Mouse (Mus musculus) limb, embryonic 14.5 days (tissue): ENCODE data around the gene Nudt3. TPM values are rescaled to one million over a fixed set of nuclear protein-coding genes. Genes with fewer than 3 reads are reported as not detected.
A peak's percentile ranks its signal among the peaks of the same experiment; 100 is the strongest.

Experiments
- ATAC-seq: fragments of 200-750 bp; cut with Nextera tagmentation; 2 replicates; pipeline ENCODE4 v1.8.0; 2017; ENCODE audit warnings: low read depth, moderate number of reproducible peaks, moderate TSS enrichment; ENCODE audit not compliant: low FRiP score
- DNase-seq: peaks from one replicate; pipeline ENCODE4 v3.0.0-alpha.2; 2015; ENCODE audit warnings: low spot score
- H3K27ac ChIP-seq: fragments of 300-500 bp; sonication (generic); replicated peaks from 2 replicates; pipeline ENCODE4 v1.5.1; 2014; ENCODE audit warnings: low read depth, mild to moderate bottlenecking, low read length, moderate library complexity, mixed read lengths
- H3K27me3 ChIP-seq: fragments of 300-500 bp; sonication (generic); 2 replicates; pipeline ENCODE4 v1.6.1; 2014; ENCODE audit warnings: low read length, mixed read lengths; ENCODE audit not compliant: control insufficient read depth, insufficient read depth
- H3K36me3 ChIP-seq: fragments of 300-500 bp; sonication (generic); 2 replicates; pipeline ENCODE4 v1.6.1; 2014; ENCODE audit warnings: mild to moderate bottlenecking, low read length, moderate library complexity, mixed read lengths; ENCODE audit not compliant: control insufficient read depth, insufficient read depth
- H3K4me1 ChIP-seq: fragments of 300-500 bp; sonication (generic); 2 replicates; pipeline ENCODE4 v1.6.1; 2014; ENCODE audit warnings: antibody characterized with exemption, low read length, mixed read lengths; ENCODE audit not compliant: control insufficient read depth, insufficient read depth
- H3K4me2 ChIP-seq: fragments of 300-500 bp; sonication (generic); replicated peaks from 2 replicates; pipeline ENCODE4 v1.6.1; 2014; ENCODE audit warnings: low read depth, mild to moderate bottlenecking, low read length, moderate library complexity; ENCODE audit not compliant: severe bottlenecking
- H3K4me3 ChIP-seq: fragments of 300-500 bp; sonication (generic); replicated peaks from 2 replicates; pipeline ENCODE4 v1.5.1; 2014; ENCODE audit warnings: low read length
- H3K9ac ChIP-seq: fragments of 300-500 bp; sonication (generic); 2 replicates; pipeline ENCODE4 v1.6.1; 2014; ENCODE audit warnings: mild to moderate bottlenecking, low read depth, low read length, moderate library complexity; ENCODE audit not compliant: severe bottlenecking
- H3K9me3 ChIP-seq: fragments of 300-500 bp; sonication (generic); 2 replicates; pipeline ENCODE4 v1.6.1; 2016; ENCODE audit warnings: low read length; ENCODE audit not compliant: control insufficient read depth
- POLR2A ChIP-seq: fragments of 200-500 bp; IDR thresholded peaks from 2 replicates; pipeline ENCODE4 v1.8.0; 2012; ENCODE audit warnings: inconsistent platforms, mild to moderate bottlenecking, moderate library complexity, borderline replicate concordance; ENCODE audit not compliant: insufficient read depth, insufficient read length; ENCODE audit errors: extremely low read depth
- WGBS: fragments of 180-500 bp; shearing (Covaris S2); extraction: QIAGEN DNeasy Blood & Tissue Kit; methylation state at CpG from one replicate; pipeline ENCODE4 v1.1.7; 2014; 5-methylcytosine and 5-hydroxymethylcytosine counted together
- polyA plus RNA-seq, 2 experiments: library from polyadenylated mRNA; depleted of rRNA in 1 of 2; stranded (reverse) in 1 of 2; unstranded in 1 of 2; fragments of >200 nt; fragmentation: Nextera tagmentation in 1 of 2; extraction: Ambion mirVana in 1 of 2; gene quantifications; 2 replicates each; pipeline versions ENCODE4 v1.2.1 to v1.2.3; 2012 to 2014

Nudt3 gene
- polyA plus RNA-seq, 2 experiments: 36.8 to 121 TPM

DNA sequence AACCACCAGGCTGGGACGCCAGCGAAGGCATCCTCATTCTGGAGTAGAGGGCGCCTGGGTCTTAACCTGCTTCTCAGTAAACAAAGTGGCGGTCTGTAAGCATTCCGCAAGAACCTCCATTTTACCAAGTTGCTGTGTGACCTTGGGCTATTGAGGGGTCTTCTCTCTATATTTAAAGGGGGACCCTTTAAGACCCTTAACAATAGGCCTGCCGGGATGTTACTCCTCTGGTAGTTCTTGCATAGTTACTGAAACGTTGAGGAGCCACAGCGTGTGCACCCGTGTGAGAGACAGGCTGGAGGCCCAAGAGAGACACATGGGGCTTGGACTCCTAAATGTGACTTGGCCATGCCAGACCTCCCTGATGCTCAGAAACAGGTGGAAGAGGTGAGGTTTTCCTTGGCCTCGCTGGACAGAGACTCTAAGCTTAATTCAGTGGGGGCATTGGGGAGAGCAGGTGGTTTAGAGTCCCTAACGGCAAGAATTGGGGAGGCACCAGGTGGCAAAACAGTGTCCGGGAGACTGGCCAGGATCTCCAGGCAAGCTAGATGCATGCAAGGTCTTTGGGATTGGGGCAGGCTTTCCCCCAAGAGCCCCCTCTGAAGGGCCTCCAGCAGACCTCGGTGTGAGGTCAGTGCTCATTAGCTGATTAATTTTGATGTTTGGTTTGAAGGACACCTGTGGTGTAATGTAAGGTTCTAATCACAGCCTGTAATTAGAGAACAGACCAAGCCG is 65.2 kb downstream of the Nudt3 start:
- H3K27ac ChIP-seq: peak overlapping the region; percentile 97
- no peaks in the 10 kb centered on the region for H3K9me3 ChIP-seq
- H3K9ac ChIP-seq: peak overlapping the region; percentile 87
- peak overlapping the region; percentile 82 for H3K4me2 ChIP-seq
- peaks cover 13% of the 10 kb centered on the region for H3K36me3 ChIP-seq
- H3K27me3 ChIP-seq: no peaks in the 10 kb centered on the region
- WGBS: 4% methylated on average over 14 of the region's 14 CpGs
- DNase-seq (no peak), ATAC-seq (no peak)
- peak overlapping the region; percentile 81 for H3K4me3 ChIP-seq
- H3K4me1 ChIP-seq: peaks cover 22% of the 10 kb centered on the region
- no peak for TF ChIP-seq POLR2A

DNA sequence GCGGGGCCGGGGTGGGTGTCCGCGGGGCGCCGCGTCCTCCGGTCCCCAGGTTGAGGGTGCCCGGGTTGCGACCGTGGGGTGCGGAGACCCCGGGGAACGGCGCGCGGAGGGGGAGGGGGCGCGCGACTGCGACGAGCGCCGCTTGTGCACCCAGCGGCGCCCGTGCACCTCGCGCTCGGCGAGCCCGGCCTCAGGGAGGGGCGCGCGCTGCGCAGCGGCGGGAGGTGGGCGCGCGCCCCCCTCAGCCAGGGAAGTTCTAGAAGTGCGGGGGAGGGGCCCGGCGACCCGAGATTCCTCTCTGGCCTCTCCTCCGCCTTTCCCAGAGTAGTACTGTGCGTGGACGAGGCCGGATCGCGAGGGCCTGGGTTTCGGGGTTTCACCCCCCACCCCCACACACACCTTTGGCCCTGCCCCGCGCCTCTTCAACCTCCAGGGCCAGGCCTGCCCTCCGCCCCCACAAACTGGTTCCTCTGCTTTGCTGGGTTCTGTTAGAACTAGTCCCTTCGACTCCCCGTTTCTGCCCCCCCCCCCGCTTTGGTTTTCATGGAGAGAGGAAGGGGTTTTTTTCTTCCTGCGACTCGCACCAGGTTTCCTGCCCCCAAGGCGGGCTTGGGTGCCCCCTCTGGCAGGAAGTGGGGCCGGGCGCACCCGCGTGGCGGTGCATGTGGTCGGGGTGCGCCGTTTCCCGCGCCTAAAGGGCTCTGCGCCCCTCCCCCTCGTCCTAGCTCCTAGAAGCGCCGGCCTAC is 65.9 kb downstream of the Nudt3 start:
- DNase-seq: peak; percentile 62
- Histone ChIP-seq H3K36me3 (peaks cover 13% of the 10 kb centered on the region), H3K9me3 (no peaks in the 10 kb centered on the region), H3K4me2 (peak overlapping the region; percentile 82), H3K27ac (peak overlapping the region; percentile 97), H3K27me3 (no peaks in the 10 kb centered on the region), H3K9ac (peak overlapping the region; percentile 87), H3K4me1 (peaks cover 22% of the 10 kb centered on the region), H3K4me3 (peak overlapping the region; percentile 81)
- 0% methylated on average over 31 of the region's 75 CpGs for WGBS
- no peak for TF ChIP-seq POLR2A
- no peak for ATAC-seq

DNA sequence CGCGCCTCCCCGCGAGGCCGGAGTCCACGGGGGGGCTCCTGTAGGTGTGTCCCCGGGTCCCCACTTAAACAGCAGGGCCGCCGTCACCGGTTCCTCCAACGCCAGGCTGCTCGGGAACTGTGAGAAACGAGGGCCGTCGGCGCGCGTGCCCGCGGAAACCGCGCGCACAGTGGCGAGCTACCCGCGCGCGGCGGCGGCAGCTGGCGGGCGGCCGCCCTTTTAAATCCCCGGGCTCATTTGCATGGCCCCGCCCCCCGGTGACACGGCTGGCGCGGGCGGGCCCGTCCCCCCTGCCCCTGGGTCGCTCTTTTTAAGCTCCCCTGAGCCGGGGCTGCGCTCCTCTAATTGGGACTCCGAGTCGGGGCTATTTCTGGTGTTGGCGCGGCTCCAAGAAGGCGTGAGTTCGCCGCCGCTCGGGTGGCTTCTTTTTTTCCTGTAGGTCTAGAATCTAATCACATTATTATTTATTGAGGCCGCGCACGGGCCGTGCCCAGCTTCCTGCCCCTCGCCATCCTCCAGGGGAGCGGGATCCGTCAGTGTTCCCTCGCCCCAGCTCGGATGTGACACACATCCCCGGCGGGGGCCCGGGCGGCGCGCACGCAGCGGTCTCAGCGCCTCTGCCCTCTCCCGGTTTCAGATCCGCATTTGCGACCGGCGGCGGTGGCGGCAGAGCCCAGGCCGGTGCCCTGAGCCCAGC is 66.8 kb downstream of the Nudt3 start, which contains the start of gene Hmga1:
Hmga1 (plus strand) TSS at position 183 of the 697 bp plus-strand sequence.
- TF ChIP-seq POLR2A: peak; percentile 97
- ATAC-seq (peak; percentile 69), DNase-seq (peak; percentile 85)
- Histone ChIP-seq H3K36me3 (peaks cover 7% of the 10 kb centered on the region), H3K27ac (peak within 1 kb of the TSS; percentile 97), H3K4me3 (peak within 1 kb of the TSS; percentile 81), H3K27me3 (no peaks in the 10 kb centered on the region), H3K4me2 (peak within 1 kb of the TSS; percentile 82), H3K9ac (peak within 1 kb of the TSS; percentile 87), H3K4me1 (peaks cover 22% of the 10 kb centered on the region), H3K9me3 (no peaks in the 10 kb centered on the region)
- under 1% methylated on average over 63 of the region's 79 CpGs for WGBS

DNA sequence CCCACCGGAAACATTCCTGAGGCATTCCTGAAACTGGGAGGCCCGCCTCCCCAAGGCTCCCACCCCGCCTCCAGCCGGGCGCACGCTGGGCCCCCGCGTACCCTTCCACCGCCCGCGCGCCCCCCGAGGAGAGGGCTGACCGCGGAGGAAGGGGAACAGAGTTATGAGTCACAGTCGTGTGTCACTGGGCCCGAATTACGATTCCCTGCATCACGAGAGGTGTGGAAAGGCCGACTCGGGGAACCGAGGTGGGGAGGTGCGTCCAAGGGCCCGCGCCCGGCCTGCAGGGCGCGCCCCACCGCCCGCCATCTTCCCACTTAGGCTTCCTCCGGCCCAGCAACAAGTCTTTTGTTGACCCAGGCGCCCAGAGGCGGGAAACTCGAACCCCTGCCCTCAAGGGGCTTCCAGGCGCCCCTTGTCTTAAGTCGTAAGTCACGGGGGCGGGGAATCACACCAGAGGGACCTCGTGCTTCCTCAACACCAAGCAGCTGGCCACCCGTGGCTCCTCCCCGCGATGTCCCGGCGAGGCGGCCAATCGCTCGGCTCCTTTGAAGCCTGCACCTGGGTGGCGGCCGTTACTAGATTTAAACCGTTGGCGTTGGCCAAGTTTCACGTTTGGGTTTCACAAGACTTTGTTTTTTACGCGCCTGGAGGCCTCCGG is 67.7 kb downstream of the Nudt3 start:
- peak overlapping the region; percentile 82 for H3K4me2 ChIP-seq
- H3K4me1 ChIP-seq: peaks cover 22% of the 10 kb centered on the region
- no peaks in the 10 kb centered on the region for H3K9me3 ChIP-seq
- ATAC-seq (peak; percentile 64), DNase-seq (peak; percentile 88)
- H3K27me3 ChIP-seq: no peaks in the 10 kb centered on the region
- H3K27ac ChIP-seq: peak overlapping the region; percentile 97
- H3K36me3 ChIP-seq: peaks cover 4% of the 10 kb centered on the region; the same call in 1 of the 2 replicates
- H3K9ac ChIP-seq: peak overlapping the region; percentile 87
- H3K4me3 ChIP-seq: peak overlapping the region; percentile 81
- peak; percentile 20; the same call in 1 of the 2 replicates for TF ChIP-seq POLR2A
- 2% methylated on average over 47 of the region's 55 CpGs for WGBS
